Mouse (Mus musculus) bone marrow, adult 2 months (tissue): Measurements from ENCODE around the gene Fmnl2.

Source experiments
- CTCF ChIP-seq: fragments of 200-500 bp; IDR thresholded peaks from 2 replicates; pipeline ENCODE4 v1.5.1; 2011; ENCODE audit warnings: low read length, control low read depth; ENCODE audit not compliant: control insufficient read depth, insufficient read depth
- POLR2A ChIP-seq: fragments of 200-500 bp; IDR thresholded peaks from 2 replicates; pipeline ENCODE4 v1.6.1; 2011; ENCODE audit warnings: low read depth, mild to moderate bottlenecking, control low read depth, low read length, borderline replicate concordance; ENCODE audit not compliant: control insufficient read depth

DNA sequence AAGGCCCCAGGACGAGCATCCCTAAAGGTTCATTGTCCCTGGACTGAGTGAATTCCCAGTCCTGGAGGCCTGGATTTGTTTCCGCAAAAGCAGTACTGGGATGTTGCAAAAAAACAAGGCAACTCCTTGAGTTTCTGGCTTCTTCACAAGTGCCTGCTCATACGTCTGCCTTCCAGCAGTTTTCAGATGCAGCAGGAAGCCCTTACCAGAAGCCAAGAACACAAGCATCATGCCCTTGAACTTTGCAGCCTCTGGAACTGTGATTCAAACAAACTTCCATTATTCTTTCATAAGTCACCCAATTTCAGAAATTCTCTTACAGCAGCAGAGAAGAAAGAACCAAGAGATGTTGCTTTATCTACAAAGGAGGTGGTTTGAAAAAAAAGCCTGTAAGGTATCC lies 21.9 kb upstream of the Fmnl2 start:
- no peak for TF ChIP-seq CTCF
- no peak for TF ChIP-seq POLR2A
